Mouse (Mus musculus): ENCODE data around the gene Smg7. TPM values are rescaled to one million over a fixed set of nuclear protein-coding genes. Genes with fewer than 3 reads are reported as not detected.

Gene Smg7
- total and polyA plus RNA-seq, 2 experiments from 2014 or later: 26.9 to 65.0 TPM

DNA sequence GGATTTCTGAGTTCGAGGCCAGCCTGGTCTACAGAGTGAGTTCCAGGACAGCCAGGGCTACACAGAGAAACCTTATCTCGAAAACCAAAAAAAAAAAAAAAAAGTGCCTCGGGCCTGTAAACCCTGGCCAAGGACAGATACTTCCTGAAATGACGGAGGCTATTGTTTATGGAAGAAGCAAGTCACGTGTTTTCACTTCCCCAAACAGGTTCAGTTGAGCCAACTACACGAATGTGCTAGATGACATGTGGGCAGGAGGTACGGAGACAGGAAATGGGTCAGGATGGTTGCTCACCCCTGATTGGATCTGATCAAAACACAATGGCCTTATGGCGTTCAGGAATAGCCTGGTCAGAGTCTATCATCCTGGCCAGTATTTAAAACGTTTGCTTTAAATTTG, 104.3 kb downstream of the Smg7 start:
- Histone ChIP-seq H3K27me3 (ENCODE audit: insufficient read depth, low read length) (no peaks in the 10 kb centered on the region), H3K4me1 (ENCODE audit: insufficient read depth, low read length) (no peaks in the 10 kb centered on the region), H3K36me3 (ENCODE audit: insufficient read depth, low read length) (no peaks in the 10 kb centered on the region), H3K27ac (no peak overlapping the region), H3K9ac (replicated peaks; ENCODE audit: low read length) (no peak overlapping the region), H3K4me2 (ENCODE audit: low read depth, low read length) (no peak overlapping the region), H3K4me3 (ENCODE audit: low read length) (no peak overlapping the region), H3K9me3 (ENCODE audit: low read length) (no peaks in the 10 kb centered on the region)
- TF ChIP-seq CTCF (IDR thresholded peaks at IDR 0.05; ENCODE audit: low read depth): no peak
- 76% methylated on average over 8 of the region's 9 CpGs for WGBS
- ATAC-seq: no peak
- DNase-seq (ENCODE audit: low spot score): no peak

DNA sequence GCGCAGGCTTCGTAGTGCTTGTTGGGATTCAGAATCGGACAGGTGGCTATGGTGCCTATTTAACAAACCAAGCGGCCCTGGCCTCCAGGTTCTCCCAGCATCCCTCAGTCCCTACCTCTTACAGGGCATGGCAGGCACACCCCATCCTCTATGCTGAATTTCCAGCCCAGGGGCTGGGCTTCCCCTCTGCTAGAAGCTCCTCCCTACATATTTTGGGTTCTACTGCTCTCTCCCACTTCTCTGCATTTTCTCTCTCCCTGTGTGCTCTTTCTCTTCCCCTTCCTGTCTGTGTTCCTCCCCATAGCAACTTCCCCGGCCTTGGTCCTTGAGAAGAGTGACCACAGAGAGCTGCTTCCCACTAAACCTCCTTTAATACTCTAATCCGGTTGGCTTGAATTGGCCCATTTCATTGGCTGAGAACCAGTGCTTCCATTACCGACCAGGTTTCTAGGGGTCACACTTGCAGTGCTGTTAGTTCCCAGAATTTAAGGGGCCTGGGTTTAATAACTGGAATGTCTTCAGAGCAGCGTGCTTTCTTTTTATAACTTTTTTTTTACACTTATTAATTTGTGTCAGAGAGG, 105.7 kb downstream of the Smg7 start:
- WGBS: 82% methylated on average over 8 of the region's 8 CpGs

DNA sequence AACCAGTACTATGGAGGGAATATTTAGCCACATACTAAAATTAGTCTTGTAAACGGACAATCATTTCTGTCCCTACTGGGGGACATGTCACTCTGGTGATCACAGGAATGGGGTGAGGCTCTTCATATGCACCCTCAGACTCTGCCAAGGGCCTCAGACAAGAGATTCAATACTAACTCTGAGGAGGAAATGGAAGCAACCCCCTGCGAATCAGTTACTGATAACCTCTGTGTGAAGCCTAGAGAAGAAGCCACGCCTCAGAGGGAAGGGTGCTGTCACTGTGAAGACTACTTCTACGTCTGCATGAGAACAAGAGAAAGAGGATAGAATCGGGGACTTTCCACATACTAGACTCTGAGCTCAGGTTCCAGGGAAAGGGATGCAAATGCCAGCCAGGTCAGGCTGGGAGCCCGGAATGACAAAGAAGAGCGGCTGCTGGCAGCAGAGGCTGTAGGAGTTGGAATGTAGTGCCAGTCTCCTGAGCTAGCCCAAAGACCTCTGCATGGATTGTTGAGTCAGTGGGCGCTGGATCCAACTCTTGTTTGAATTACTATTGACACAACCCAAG, 106.7 kb downstream of the Smg7 start:
- H3K9me3 ChIP-seq (ENCODE audit: low read length): no peaks in the 10 kb centered on the region
- no peak for DNase-seq (ENCODE audit: low spot score)
- no peaks in the 10 kb centered on the region for H3K4me1 ChIP-seq (ENCODE audit: insufficient read depth, low read length)
- no peak overlapping the region for H3K4me2 ChIP-seq (ENCODE audit: low read depth, low read length)
- TF ChIP-seq CTCF (IDR thresholded peaks at IDR 0.05; ENCODE audit: low read depth): no peak
- H3K4me3 ChIP-seq (ENCODE audit: low read length): no peak overlapping the region
- no peak overlapping the region for H3K9ac ChIP-seq (replicated peaks; ENCODE audit: low read length)
- 66% methylated on average over 8 of the region's 8 CpGs for WGBS
- no peak overlapping the region for H3K27ac ChIP-seq
- no peaks in the 10 kb centered on the region for H3K36me3 ChIP-seq (ENCODE audit: insufficient read depth, low read length)
- no peaks in the 10 kb centered on the region for H3K27me3 ChIP-seq (ENCODE audit: insufficient read depth, low read length)
- no peak for ATAC-seq

More for the DNA sequence above, 105.7 kb downstream of the Smg7 start:
- H3K27ac ChIP-seq: no peak overlapping the region
- no peak overlapping the region for H3K4me2 ChIP-seq (ENCODE audit: low read depth, low read length)
- TF ChIP-seq CTCF (IDR thresholded peaks at IDR 0.05; ENCODE audit: low read depth): no peak
- no peak overlapping the region for H3K4me3 ChIP-seq (ENCODE audit: low read length)
- ATAC-seq (no peak), DNase-seq (ENCODE audit: low spot score) (no peak)
- no peaks in the 10 kb centered on the region for H3K9me3 ChIP-seq (ENCODE audit: low read length)
- H3K36me3 ChIP-seq (ENCODE audit: insufficient read depth, low read length): no peaks in the 10 kb centered on the region
- no peak overlapping the region for H3K9ac ChIP-seq (replicated peaks; ENCODE audit: low read length)
- no peaks in the 10 kb centered on the region for H3K27me3 ChIP-seq (ENCODE audit: insufficient read depth, low read length)
- H3K4me1 ChIP-seq (ENCODE audit: insufficient read depth, low read length): no peaks in the 10 kb centered on the region

DNA sequence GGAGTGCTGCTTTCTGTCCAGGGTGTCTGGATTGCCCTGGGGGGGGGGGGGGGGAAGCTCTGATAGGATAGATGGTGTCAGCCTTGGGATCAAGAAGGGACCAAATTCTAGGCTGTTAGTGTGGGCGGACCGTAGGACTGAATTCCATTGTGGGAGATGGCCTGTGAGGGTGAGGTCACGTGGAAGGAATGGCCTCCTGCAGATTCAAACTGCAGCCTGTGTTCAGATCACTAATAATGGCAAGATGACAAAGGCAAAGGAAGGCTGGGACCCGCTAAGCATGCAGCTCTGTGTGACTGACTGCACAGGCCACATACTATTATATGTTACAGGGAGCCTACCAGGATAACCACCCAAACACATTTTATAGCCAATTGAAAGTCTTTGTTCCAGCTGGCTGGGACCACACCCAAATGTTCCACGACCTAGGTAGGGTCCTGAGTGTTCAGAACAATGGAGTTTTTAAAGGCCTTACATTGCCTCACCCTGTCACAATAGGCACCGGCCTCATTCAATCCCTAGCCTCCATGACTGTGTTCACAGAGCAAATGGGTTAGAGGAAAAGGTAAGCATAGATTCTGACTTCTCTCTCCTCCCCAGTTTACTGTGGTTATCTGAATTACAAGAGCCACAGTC, 108.8 kb downstream of the Smg7 start:
- no peaks in the 10 kb centered on the region for H3K4me1 ChIP-seq (ENCODE audit: insufficient read depth, low read length)
- H3K4me2 ChIP-seq (ENCODE audit: low read depth, low read length): no peak overlapping the region
- 32% methylated on average over 6 of the region's 6 CpGs for WGBS
- no peak for ATAC-seq
- no peaks in the 10 kb centered on the region for H3K27me3 ChIP-seq (ENCODE audit: insufficient read depth, low read length)
- H3K9me3 ChIP-seq (ENCODE audit: low read length): no peaks in the 10 kb centered on the region
- no peaks in the 10 kb centered on the region for H3K36me3 ChIP-seq (ENCODE audit: insufficient read depth, low read length)
- DNase-seq (ENCODE audit: low spot score): no peak
- no peak overlapping the region for H3K9ac ChIP-seq (replicated peaks; ENCODE audit: low read length)
- TF ChIP-seq CTCF (IDR thresholded peaks at IDR 0.05; ENCODE audit: low read depth): no peak
- peak overlapping the region; percentile 38; the same call in 1 of the 2 replicates for H3K27ac ChIP-seq
- no peak overlapping the region for H3K4me3 ChIP-seq (ENCODE audit: low read length)

DNA sequence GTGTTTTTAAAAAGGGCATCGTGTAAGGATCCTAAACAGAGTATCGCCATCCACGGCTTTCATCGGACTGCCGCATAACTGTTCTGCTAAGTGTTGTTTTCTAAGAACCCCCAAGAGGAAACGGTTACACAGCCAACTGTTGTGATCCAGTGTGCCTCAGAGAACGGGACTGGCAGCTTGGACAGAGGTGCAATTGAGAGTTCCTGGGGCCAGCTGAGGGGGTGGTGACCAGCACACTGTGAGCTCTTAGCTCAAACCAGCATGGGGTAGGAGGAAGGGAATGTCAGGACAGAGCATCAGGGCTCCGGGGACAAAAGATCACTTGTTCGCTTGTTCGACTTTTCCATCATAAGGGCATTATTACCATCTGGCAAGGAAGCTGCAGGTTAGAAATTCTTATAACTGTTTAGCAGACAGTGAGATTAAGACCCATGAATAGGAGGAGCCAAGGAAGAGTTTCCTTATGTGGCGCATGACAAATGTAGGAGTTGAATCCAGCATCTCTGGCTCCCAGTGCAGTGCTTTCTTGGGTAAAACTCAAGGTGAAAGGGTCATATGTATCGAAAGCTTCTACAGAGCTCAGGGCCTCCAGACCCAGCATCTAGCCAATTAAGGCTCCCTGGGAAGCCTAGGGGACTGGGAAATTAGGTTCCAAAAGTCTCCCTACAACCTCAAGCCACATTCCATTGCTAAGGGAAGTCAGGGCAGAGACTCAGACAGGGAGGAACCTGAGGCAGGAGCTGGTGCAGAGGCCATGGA, 109.5 kb downstream of the Smg7 start:
- no peaks in the 10 kb centered on the region for H3K36me3 ChIP-seq (ENCODE audit: insufficient read depth, low read length)
- DNase-seq (ENCODE audit: low spot score) (peak; percentile 59), ATAC-seq (peak; percentile 83)
- 15% methylated on average over 12 of the region's 12 CpGs for WGBS
- TF ChIP-seq CTCF (IDR thresholded peaks at IDR 0.05; ENCODE audit: low read depth): no peak
- H3K4me1 ChIP-seq (ENCODE audit: insufficient read depth, low read length): no peaks in the 10 kb centered on the region
- no peak overlapping the region for H3K4me2 ChIP-seq (ENCODE audit: low read depth, low read length)
- H3K4me3 ChIP-seq (ENCODE audit: low read length): no peak overlapping the region
- H3K9ac ChIP-seq (replicated peaks; ENCODE audit: low read length): no peak overlapping the region
- no peaks in the 10 kb centered on the region for H3K27me3 ChIP-seq (ENCODE audit: insufficient read depth, low read length)
- no peaks in the 10 kb centered on the region for H3K9me3 ChIP-seq (ENCODE audit: low read length)
- peak overlapping the region; percentile 38; the same call in 1 of the 2 replicates for H3K27ac ChIP-seq

DNA sequence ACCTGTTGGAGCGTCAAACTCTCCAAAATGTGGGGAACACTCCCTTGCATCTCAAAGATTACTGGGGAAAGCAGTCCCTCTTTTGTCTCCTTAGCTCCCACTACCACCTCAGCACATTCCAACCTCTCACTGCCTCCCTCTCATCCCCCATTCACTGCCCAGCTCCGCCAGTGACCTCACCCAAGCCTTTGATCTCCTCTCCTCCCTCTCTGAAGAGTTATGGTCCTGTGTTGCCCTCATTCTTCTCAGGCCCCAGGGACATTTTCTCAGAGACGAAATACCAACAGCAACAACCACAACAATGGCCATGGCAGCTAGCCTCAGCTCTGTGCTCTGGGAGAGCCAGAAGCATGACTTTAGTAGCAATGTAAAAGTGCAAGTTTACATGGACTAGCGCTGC, 111.2 kb downstream of the Smg7 start:
- DNase-seq (ENCODE audit: low spot score) (no peak), ATAC-seq (no peak)
- no peak overlapping the region for H3K4me2 ChIP-seq (ENCODE audit: low read depth, low read length)
- no peak overlapping the region for H3K4me3 ChIP-seq (ENCODE audit: low read length)
- H3K27me3 ChIP-seq (ENCODE audit: insufficient read depth, low read length): no peaks in the 10 kb centered on the region
- H3K4me1 ChIP-seq (ENCODE audit: insufficient read depth, low read length): no peaks in the 10 kb centered on the region
- H3K9me3 ChIP-seq (ENCODE audit: low read length): no peaks in the 10 kb centered on the region
- WGBS: 40% methylated on average over 4 of the region's 4 CpGs
- no peaks in the 10 kb centered on the region for H3K36me3 ChIP-seq (ENCODE audit: insufficient read depth, low read length)
- no peak overlapping the region for H3K27ac ChIP-seq
- H3K9ac ChIP-seq (replicated peaks; ENCODE audit: low read length): no peak overlapping the region
- no peak for TF ChIP-seq CTCF (IDR thresholded peaks at IDR 0.05; ENCODE audit: low read depth)
